Mouse (Mus musculus) hindbrain, postnatal 0 days (tissue): ENCODE measurements around the gene Ccdc88c. TPM values are rescaled to one million over a fixed set of nuclear protein-coding genes. Genes with fewer than 3 reads are reported as not detected.

Source experiments
- ATAC-seq: fragments of 200-750 bp; cut with Nextera tagmentation; 2 replicates; pipeline ENCODE4 v1.8.0; 2017; ENCODE audit warnings: mild to moderate bottlenecking, moderate TSS enrichment, moderate library complexity
- DNase-seq: peaks from one replicate; pipeline ENCODE4 v3.0.0-alpha.2; 2015; ENCODE audit warnings: low spot score
- H3K27ac ChIP-seq: fragments of 300-500 bp; sonication (generic); 2 replicates; pipeline ENCODE4 v1.5.1; 2014; ENCODE audit warnings: mild to moderate bottlenecking
- H3K27me3 ChIP-seq: fragments of 300-500 bp; sonication (generic); 2 replicates; pipeline ENCODE4 v1.6.1; 2014; ENCODE audit warnings: low read length, mixed read lengths; ENCODE audit not compliant: insufficient read depth
- H3K36me3 ChIP-seq: fragments of 300-500 bp; sonication (generic); 2 replicates; pipeline ENCODE4 v1.6.1; 2014; ENCODE audit warnings: low read length, mixed read lengths; ENCODE audit not compliant: insufficient read depth
- H3K4me1 ChIP-seq: fragments of 300-500 bp; sonication (generic); 2 replicates; pipeline ENCODE4 v1.6.1; 2014; ENCODE audit warnings: antibody characterized with exemption, low read length, mixed read lengths; ENCODE audit not compliant: insufficient read depth
- H3K4me2 ChIP-seq: fragments of 300-500 bp; sonication (generic); 2 replicates; pipeline ENCODE4 v1.6.1; 2014; ENCODE audit warnings: low read depth, mild to moderate bottlenecking, low read length, moderate library complexity, mixed read lengths
- H3K4me3 ChIP-seq: fragments of 300-500 bp; sonication (generic); 2 replicates; pipeline ENCODE4 v1.5.1; 2014; ENCODE audit warnings: low read length
- H3K9ac ChIP-seq: fragments of 300-500 bp; sonication (generic); replicated peaks from 2 replicates; pipeline ENCODE4 v1.6.1; 2014; ENCODE audit warnings: mild to moderate bottlenecking, low read length, moderate library complexity, mixed read lengths
- H3K9me3 ChIP-seq: fragments of 300-500 bp; sonication (generic); 2 replicates; pipeline ENCODE4 v1.6.1; 2016; ENCODE audit warnings: low read length, mixed read lengths
- CTCF ChIP-seq: IDR thresholded peaks from 2 replicates; pipeline ENCODE4 v1.5.1; 2016; ENCODE audit warnings: antibody characterized with exemption, control low read depth, low read depth
- whole genome bisulfite sequencing: fragments of 180-500 bp; shearing (Covaris S2); extraction: QIAGEN DNeasy Blood & Tissue Kit; methylation state at CpG from one replicate; pipeline ENCODE4 v1.1.7; 2014; 5-methylcytosine and 5-hydroxymethylcytosine counted together
- polyA plus RNA-seq: library from polyadenylated mRNA; unstranded; fragments of >200 nt; fragmentation: Nextera tagmentation; extraction: Ambion mirVana; gene quantifications from 2 replicates; pipeline ENCODE4 v1.2.1, GENCODE M21; 2015
- total RNA-seq: library from RNA; depleted of rRNA; stranded (reverse); fragments of >200 nt; gene quantifications from 2 replicates; pipeline ENCODE4 v1.2.3, GENCODE M21; 2014

The Ccdc88c gene
- total and polyA plus RNA-seq, 2 experiments from 2014 or later: 11.2 to 17.7 TPM

- Histone ChIP-seq H3K27ac (no peak overlapping the region), H3K4me2 (no peak overlapping the region), H3K9ac (no peak overlapping the region), H3K27me3 (no peaks in the 10 kb centered on the region), H3K36me3 (peaks cover 4% of the 10 kb centered on the region; the same call in 1 of the 2 replicates), H3K9me3 (no peaks in the 10 kb centered on the region), H3K4me1 (0 out of 2 replicates have a peak, but pooled peaks cover 5% of the 10 kb centered on the region), H3K4me3 (no peak overlapping the region)
- 66% methylated on average over 12 of the region's 12 CpGs for WGBS
- no peak for TF ChIP-seq CTCF
- ATAC-seq (no peak), DNase-seq (peak; percentile 15)
Measured at GRCm38 (mm10) chr12:100910731-100911130, 118.1 kb downstream of the Ccdc88c start.

- TF ChIP-seq CTCF: no peak
- Histone ChIP-seq H3K36me3 (peaks cover 4% of the 10 kb centered on the region; the same call in 1 of the 2 replicates), H3K27ac (no peak overlapping the region), H3K4me1 (0 out of 2 replicates have a peak, but pooled peaks cover 5% of the 10 kb centered on the region), H3K4me3 (no peak overlapping the region), H3K9ac (no peak overlapping the region), H3K9me3 (no peaks in the 10 kb centered on the region), H3K4me2 (no peak overlapping the region), H3K27me3 (no peaks in the 10 kb centered on the region)
- 52% methylated on average over 6 of the region's 6 CpGs for WGBS
- DNase-seq: peak; percentile 17
- no peak for ATAC-seq
Measured at GRCm38 (mm10) chr12:100909765-100910164, 119.1 kb downstream of the Ccdc88c start.

GRCm38 (mm10) chr12:100908298-100909034, 120.4 kb downstream of the Ccdc88c start:
- TF ChIP-seq CTCF: no peak
- peak overlapping the region; percentile 50 for H3K4me3 ChIP-seq
- peak; percentile 45; the same call in 1 of the 2 replicates for ATAC-seq

GRCm38 (mm10) chr12:100907598-100908297, 121.1 kb downstream of the Ccdc88c start, which contains the start of gene Gpr68:
Gene Gpr68, minus strand, starts transcription at chr12:100908198.
- Histone ChIP-seq H3K27ac (no peak within 1 kb of the TSS), H3K36me3 (no peaks in the 10 kb centered on the region), H3K9ac (peak within 1 kb of the TSS; percentile 68), H3K4me2 (peak within 1 kb of the TSS; percentile 95), H3K4me3 (peak within 1 kb of the TSS; percentile 50), H3K4me1 (0 out of 2 replicates have a peak, but pooled peaks cover 5% of the 10 kb centered on the region), H3K27me3 (no peaks in the 10 kb centered on the region), H3K9me3 (no peaks in the 10 kb centered on the region)
- DNase-seq (peak; percentile 66), ATAC-seq (peak; percentile 87)
- 4% methylated on average over 39 of the region's 39 CpGs for WGBS
- peak; percentile 14; the same call in 1 of the 2 replicates for TF ChIP-seq CTCF

More at GRCm38 (mm10) chr12:100908298-100909034, 120.4 kb downstream of the Ccdc88c start:
- Histone ChIP-seq H3K36me3 (peaks cover 4% of the 10 kb centered on the region; the same call in 1 of the 2 replicates), H3K27ac (no peak overlapping the region), H3K27me3 (no peaks in the 10 kb centered on the region), H3K9ac (peak overlapping the region; percentile 68), H3K4me1 (0 out of 2 replicates have a peak, but pooled peaks cover 5% of the 10 kb centered on the region), H3K9me3 (no peaks in the 10 kb centered on the region), H3K4me2 (peak overlapping the region; percentile 95)
- WGBS: 20% methylated on average over 10 of the region's 10 CpGs
- DNase-seq: no peak

- WGBS: 83% methylated on average over 5 of the region's 5 CpGs
Measured at GRCm38 (mm10) chr12:100906861-100907260, 122.0 kb downstream of the Ccdc88c start.

GRCm38 (mm10) chr12:100903761-100904160, 125.1 kb downstream of the Ccdc88c start:
- no peaks in the 10 kb centered on the region for H3K9me3 ChIP-seq
- H3K27me3 ChIP-seq: no peaks in the 10 kb centered on the region
- no peak overlapping the region for H3K27ac ChIP-seq
- H3K4me1 ChIP-seq: peaks cover 10% of the 10 kb centered on the region; the same call in 1 of the 2 replicates
- H3K36me3 ChIP-seq: no peaks in the 10 kb centered on the region
- no peak overlapping the region for H3K4me2 ChIP-seq
- DNase-seq (no peak), ATAC-seq (no peak)
- no peak for TF ChIP-seq CTCF
- no peak overlapping the region for H3K9ac ChIP-seq
- no peak overlapping the region for H3K4me3 ChIP-seq
- WGBS: 88% methylated on average over 9 of the region's 9 CpGs

More at GRCm38 (mm10) chr12:100906861-100907260, 122.0 kb downstream of the Ccdc88c start:
- ATAC-seq (no peak), DNase-seq (no peak)
- Histone ChIP-seq H3K4me3 (no peak overlapping the region), H3K27me3 (no peaks in the 10 kb centered on the region), H3K4me1 (0 out of 2 replicates have a peak, but pooled peaks cover 5% of the 10 kb centered on the region), H3K36me3 (no peaks in the 10 kb centered on the region), H3K4me2 (peak overlapping the region; percentile 95), H3K9me3 (no peaks in the 10 kb centered on the region), H3K27ac (no peak overlapping the region), H3K9ac (no peak overlapping the region)
- no peak for TF ChIP-seq CTCF
